Mouse (Mus musculus) erythroblast, embryonic 14.5 days (primary cell): ENCODE data around the gene Fv1.

Experiments used
- GATA1 ChIP-seq: IDR thresholded peaks from 2 replicates; pipeline ENCODE4 v1.6.1; 2012; ENCODE audit warnings: low read length, inconsistent platforms, mixed read lengths
- TAL1 ChIP-seq: IDR thresholded peaks from 3 replicates; pipeline ENCODE4 v1.6.1; 2012; ENCODE audit warnings: low read length, inconsistent platforms, mixed read lengths

- TF ChIP-seq GATA1 (no peak), TAL1 (no peak)
Observed at GRCm38 (mm10) chr4:147895815-147896330, 27.1 kb downstream of the Fv1 start.
